Mouse (Mus musculus): ENCODE results near the gene Mid1.
"Not testable (repeated sequence)": the region's sequence is repeated elsewhere in the genome, so short reads cannot be mapped to it uniquely, and the experiment has no call there.

The Mid1 gene

DNA sequence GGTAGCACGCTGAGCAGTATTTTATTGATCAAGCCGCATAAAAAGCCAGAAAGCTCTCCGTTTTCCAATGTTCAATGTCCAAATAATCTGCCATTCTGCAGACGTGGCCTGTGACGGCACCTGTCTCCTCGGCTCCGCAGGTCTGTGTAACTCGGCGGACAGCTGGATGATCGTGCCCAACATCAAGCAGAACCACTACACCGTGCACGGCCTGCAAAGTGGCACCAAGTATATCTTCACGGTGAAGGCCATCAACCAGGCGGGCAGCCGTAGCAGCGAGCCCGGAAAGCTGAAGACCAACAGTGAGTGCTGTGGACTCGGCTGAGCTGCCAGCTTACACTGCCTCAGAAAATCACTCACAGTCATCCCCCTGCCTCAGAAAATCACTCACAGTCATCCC, 300.8 kb downstream of the Mid1 start:
- DNase-seq (ENCODE audit: low read depth, low spot score) = peak; percentile 48

- DNase-seq (ENCODE audit: low read depth, low spot score) = peak; percentile 92
Observed at GRCm38 (mm10) chrX:169986519-169987367, 301.7 kb downstream of the Mid1 start.

DNA sequence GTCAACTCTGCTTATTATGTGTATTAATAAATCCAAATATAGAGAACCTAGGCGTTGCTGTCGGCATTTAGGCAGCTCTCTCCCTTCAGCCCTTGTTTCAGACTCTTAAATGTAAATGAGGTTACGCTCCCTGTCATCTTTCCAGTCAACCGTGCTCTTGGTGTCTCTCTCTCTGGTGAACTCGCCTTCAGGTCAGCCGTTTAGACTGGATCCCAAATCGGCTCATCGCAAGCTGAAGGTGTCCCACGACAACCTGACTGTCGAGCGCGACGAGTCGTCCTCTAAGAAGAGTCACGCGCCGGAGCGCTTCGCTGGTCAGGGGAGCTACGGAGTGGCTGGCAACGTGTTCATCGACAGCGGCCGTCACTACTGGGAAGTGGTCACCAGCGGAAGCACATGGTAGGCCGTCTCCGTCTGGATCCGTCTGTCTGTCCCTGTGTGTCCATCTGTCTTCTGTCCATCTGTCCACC, 302.4 kb downstream of the Mid1 start:
- DNase-seq (ENCODE audit: low read depth, low spot score) = peak; percentile 62

- DNase-seq (ENCODE audit: low read depth, low spot score) = peak; percentile 57
Observed at GRCm38 (mm10) chrX:169988571-169989218, 303.7 kb downstream of the Mid1 start.

- DNase-seq (ENCODE audit: low read depth, low spot score) = not testable (repeated sequence)
Observed at GRCm38 (mm10) chrX:169989219-169989595, 304.2 kb downstream of the Mid1 start.

DNA sequence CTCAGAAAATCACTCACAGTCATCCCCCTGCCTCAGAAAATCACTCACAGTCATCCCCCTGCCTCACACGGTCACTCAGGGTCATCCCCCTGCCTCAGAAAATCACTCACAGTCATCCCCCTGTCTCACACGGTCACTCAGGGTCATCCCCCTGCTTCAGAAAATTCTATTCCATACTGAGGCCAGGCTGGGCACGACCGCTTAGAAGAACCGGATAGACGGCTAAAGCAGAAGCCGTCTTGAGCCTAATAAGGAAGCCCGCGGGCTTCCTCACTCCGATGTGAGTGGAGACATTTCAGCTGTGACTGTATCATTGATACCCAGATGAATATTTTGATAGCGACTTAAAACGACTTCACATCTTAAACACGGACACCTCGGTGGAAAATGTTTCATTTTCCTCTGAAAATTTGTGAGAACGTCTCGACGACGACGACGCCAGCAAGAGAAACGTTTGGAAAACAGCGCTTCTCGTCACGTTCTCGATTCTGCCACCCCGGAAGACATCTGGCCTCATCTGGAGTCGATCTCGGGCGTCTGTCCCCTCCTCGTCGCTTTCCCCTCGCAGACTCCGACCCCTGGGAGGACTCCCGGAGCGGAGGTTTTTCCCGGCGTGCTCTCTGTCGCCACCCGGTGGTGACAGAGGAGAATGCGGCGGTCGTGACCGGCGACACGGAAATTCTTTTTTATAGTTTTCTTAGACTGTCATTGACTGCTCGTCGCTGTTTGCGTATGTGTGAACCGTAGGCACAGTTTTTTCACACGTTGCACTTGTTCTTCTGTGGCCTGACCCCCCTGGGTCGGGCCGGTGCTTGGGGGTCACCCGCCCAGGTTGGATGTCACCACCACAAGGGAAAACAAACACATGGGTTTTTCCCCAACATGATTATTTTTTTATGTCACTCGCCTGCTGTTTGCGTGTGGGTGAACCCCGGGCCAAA, 305.0 kb downstream of the Mid1 start:
- peak; percentile 93 for DNase-seq (ENCODE audit: low read depth, low spot score)

GRCm38 (mm10) chrX:169991128-169991873, 306.3 kb downstream of the Mid1 start:
- DNase-seq (ENCODE audit: low read depth, low spot score) = peak; percentile 99

DNA sequence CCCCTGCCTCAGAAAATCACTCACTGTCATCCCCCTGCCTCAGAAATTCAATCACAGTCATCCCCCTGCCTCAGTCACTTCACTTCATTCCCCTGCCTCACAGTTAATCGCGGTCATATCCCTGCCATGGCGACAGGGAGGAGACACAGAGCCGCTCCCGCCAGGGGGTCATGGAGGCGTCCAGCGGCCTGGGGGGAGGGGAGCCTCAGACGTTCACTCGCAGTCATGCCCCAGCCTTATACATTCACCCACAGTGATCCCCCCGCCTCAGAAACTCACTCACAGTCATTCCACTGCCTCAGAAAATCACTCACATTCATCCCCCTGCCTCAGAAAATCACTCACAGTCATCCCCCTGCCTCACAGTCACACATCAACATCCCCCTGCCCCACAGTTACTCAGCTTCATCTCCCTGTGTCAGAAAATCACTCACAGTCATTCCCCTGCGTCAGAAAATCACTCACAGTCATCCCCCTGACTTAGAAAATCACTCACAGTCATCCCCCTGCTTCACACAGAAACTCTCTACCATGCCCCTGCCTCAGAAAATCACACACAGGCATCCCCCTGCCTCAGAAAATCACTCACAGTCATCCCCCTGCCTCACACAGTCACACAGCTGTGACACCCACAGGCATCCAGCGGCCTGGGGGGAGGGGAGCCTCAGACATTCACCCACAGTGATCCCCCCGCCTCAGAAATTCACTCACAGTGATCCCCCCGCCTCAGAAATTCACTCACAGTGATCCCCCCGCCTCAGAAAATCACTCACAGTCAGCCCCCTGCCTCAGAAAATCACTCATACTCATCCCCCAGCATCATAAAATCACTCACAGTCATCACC, 307.3 kb downstream of the Mid1 start:
- peak; percentile 56 for DNase-seq (ENCODE audit: low read depth, low spot score)

GRCm38 (mm10) chrX:169992951-169993547, 308.1 kb downstream of the Mid1 start:
- peak; percentile 60 for DNase-seq (ENCODE audit: low read depth, low spot score)

DNA sequence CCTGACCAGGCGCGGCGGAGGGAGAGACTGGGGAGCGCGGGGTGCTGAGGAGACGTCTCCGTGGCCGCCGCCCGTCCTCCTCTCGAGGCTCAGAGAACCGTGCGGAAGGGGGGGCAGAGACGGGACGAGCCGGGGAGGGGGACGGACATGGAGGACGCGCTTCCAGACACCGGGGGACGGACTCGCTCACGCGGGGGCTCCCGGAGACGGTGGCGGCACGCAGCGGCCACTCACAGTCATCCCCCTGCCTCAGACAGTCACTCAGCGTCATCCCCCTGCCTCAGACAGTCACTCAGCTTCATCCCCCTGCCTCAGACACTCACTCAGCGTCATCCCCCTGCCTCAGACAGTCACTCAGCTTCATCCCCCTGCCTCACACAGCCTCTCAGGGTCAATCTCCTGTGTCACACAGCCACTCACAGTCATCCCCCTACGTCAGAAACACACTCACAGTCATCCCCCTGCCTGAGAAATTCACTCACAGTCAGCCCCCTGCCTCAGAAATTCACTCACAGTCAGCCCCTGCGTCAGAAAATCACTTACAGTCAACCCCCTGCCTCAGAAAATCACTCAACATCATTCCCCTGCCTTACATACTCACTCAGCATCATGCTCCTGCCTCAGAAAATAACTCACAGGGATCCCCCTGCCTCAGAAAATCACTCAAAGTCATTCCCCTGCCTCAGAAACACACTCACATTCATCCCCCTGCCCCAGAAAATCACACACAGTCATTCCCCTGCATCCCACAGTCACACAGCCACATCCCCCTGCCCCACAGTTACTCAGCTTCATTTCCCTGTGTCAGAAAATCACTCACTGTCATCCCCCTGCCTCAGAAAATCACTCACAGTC, 309.2 kb downstream of the Mid1 start:
- peak; percentile 70 for DNase-seq (ENCODE audit: low read depth, low spot score)

DNA sequence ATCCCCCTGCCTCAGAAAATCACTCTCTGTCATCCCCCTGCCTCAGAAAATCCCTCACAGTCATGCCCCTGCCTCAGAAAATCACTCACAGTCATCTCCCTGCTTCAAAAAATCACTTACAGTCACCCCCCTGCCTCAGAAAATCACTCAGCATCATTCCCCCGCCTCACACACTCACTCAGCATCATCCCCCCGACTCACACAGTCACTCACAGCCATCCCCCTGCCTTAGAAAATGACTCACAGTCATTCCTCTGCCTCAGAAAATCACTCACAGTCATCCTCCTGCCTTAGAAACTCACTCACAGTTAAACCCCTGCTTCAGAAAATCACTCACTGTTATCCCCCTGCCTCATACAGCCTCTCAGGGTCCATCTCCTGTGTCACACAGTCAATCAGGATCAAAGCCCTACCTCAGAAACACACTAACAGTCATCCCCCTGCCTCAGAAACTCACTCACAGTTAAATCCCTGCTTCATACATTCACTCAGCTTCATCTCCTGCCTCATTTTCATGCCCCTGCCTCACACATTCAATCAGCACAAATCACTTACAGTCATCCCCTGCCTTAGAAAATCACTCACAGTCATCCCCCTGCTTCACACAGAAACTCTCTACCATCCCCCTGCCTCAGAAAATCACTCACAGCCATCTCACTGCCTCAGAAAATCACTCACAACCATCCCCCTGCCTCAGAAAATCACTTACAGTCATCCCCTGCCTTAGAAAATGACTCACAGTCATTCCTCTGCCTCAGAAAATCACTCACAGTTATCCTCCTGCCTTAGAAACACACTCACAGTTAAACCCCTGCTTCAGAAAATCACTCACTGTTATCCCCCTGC, 310.1 kb downstream of the Mid1 start:
- DNase-seq (ENCODE audit: low read depth, low spot score) = peak; percentile 66

DNA sequence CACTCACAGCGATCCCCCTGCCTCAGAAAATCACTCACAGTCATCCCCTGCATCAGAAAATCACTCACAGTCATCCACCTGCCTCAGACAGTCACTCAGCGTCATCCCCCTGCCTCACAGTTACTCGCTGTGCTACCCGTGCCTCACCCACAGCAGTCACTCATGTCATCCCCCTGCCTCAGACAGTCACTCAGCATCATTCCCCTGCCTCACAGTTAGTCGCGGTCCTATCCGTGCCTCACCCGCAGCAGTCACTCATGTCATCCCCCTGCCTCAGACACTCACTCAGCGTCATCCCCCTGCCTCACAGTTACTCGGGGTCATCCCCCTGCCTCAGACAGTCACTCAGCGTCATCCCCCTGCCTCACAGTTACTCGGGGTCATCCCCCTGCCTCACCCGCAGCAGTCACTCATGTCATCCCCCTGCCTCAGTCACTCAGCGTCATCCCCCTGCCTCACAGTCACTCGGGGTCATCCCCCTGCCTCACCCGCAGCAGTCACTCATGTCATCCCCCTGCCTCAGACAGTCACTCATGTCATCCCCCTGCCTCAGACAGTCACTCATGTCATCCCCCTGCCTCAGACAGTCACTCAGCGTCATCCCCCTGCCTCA, 311.0 kb downstream of the Mid1 start:
- DNase-seq (ENCODE audit: low read depth, low spot score) = peak; percentile 72

DNA sequence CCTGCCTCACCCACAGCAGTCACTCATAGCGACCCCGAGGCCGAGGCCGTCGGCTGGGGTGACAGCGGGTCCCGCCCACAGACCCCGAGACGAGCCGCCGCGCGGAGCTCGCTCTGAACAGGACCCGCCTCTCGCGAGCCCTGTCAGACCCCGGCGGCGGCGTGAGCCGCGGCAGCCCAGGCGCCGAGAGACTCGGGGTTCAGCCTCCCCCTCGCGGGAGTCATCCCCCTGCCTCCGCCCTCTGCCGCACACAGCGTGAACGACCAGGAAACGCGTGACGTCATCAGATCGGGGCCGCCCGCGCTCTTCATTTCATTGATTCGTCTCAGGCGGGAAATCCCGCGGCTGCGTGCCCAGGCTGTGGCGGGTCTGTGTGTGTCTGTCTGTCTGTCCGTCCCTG, 311.9 kb downstream of the Mid1 start:
- DNase-seq (ENCODE audit: low read depth, low spot score) = peak; percentile 100

DNA sequence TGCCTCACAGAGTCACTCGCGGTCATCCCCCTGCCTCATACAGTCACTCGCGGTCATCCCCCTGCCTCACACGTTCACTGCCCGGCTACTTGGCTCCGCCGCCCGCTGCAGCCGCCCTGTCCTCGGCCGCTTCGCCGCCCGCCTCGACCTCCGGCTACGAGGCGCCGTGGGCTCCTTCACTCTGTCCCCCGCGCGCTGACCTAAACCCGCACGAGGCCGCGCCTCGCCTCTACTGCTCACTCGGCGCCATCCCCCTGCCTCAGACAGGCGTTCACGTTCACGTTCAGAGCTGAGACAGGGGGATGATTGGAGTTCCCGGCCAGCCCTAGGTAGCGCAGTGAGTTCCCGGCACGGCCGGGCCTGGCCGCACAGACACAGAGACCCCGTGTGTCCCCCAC, 312.5 kb downstream of the Mid1 start:
- DNase-seq (ENCODE audit: low read depth, low spot score) = not testable (repeated sequence)

DNA sequence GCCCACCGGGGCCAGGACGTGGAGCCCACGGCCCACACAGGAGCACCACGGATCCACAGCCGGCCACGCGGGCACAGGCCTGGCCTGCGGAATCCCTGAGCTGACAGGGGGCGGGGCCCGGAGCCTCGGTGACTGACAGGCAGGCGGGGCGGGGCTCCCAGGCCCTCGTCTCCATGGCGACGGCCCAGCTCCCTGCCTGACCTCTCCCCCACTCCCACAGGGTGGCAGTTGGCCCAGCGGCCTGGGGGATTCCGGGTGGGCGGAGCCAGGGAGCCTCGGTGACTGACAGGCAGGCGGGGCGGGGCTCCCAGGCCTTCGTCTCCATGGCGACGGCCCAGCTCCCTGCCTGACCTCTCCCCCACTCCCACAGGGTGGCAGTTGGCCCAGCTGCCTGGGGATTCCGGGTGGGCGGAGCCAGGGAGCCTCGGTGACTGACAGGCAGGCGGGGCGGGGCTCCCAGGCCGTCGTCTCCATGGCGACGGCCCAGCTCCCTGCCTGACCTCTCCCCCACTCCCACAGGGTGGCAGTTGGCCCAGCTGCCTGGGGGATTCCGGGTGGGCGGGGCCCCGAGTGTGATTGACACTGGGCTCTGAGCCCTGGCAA, 313.0 kb downstream of the Mid1 start:
- peak; percentile 100 for DNase-seq (ENCODE audit: low read depth, low spot score)

GRCm38 (mm10) chrX:169998559-169999219, 313.7 kb downstream of the Mid1 start:
- DNase-seq (ENCODE audit: low read depth, low spot score) = peak; percentile 41
